Mouse (Mus musculus) small intestine, adult 2 months (tissue): Measurements from ENCODE around the gene Dmc1. TPM values are rescaled to one million over a fixed set of nuclear protein-coding genes. Genes with fewer than 3 reads are reported as not detected.

Experiments
- H3K27ac ChIP-seq: fragments of 200-500 bp; 2 replicates; pipeline ENCODE4 v1.5.1; 2012; ENCODE audit warnings: low read depth, low read length, control low read depth, inconsistent platforms; ENCODE audit not compliant: insufficient read depth
- H3K27me3 ChIP-seq: fragments of 200-500 bp; 2 replicates; pipeline ENCODE4 v1.6.1; 2012; ENCODE audit warnings: mild to moderate bottlenecking, moderate library complexity, low read length, inconsistent platforms; ENCODE audit not compliant: control insufficient read depth, insufficient read depth
- H3K36me3 ChIP-seq: fragments of 200-500 bp; 2 replicates; pipeline ENCODE4 v1.6.1; 2012; ENCODE audit warnings: mild to moderate bottlenecking, low read length, control low read depth, inconsistent platforms; ENCODE audit not compliant: control insufficient read depth, insufficient read depth
- H3K4me1 ChIP-seq: fragments of 200-500 bp; 2 replicates; pipeline ENCODE4 v1.6.1; 2012; ENCODE audit warnings: low read length, inconsistent platforms, mixed read lengths; ENCODE audit not compliant: control insufficient read depth, insufficient read depth, insufficient read length
- H3K4me3 ChIP-seq: fragments of 200-500 bp; 2 replicates; pipeline ENCODE4 v1.5.1; 2012; ENCODE audit warnings: low read depth, mild to moderate bottlenecking, control low read depth, inconsistent platforms, low read length, moderate library complexity
- CTCF ChIP-seq: fragments of 200-500 bp; IDR thresholded peaks from 2 replicates; pipeline ENCODE4 v1.5.1; 2012; ENCODE audit warnings: low read depth, mild to moderate bottlenecking, control low read depth, inconsistent platforms, low read length, moderate library complexity, mixed read lengths; ENCODE audit not compliant: insufficient replicate concordance, insufficient read length; ENCODE audit errors: extremely low read depth
- POLR2A ChIP-seq: fragments of 200-500 bp; IDR thresholded peaks from 2 replicates; pipeline ENCODE4 v1.6.1; 2012; ENCODE audit warnings: low read depth, mild to moderate bottlenecking, control low read depth, inconsistent platforms, low read length, moderate library complexity
- WGBS: fragments of 180-500 bp; shearing (Covaris S2); methylation state at CpG from one replicate; pipeline ENCODE4 v1.1.7; 2018; 5-methylcytosine and 5-hydroxymethylcytosine counted together
- polyA plus RNA-seq: library from polyadenylated mRNA; depleted of rRNA; stranded (reverse); fragments of >200 nt; gene quantifications from 2 replicates; pipeline ENCODE4 v1.2.3, GENCODE M21; 2012; rRNA removed

Gene Dmc1
- polyA plus RNA-seq, 1 experiment: 0.08 TPM

- TF ChIP-seq POLR2A (no peak), CTCF (no peak)
- H3K4me3 ChIP-seq: peak overlapping the region; percentile 49
- H3K27ac ChIP-seq: no peak overlapping the region
- no peaks in the 10 kb centered on the region for H3K36me3 ChIP-seq
- WGBS: 6% methylated on average over 61 of the region's 61 CpGs
- peaks cover 6% of the 10 kb centered on the region; the same call in 1 of the 2 replicates for H3K4me1 ChIP-seq
- peaks cover 48% of the 10 kb centered on the region for H3K27me3 ChIP-seq
Measured at GRCm38 (mm10) chr15:79511553-79512320, 93.2 kb downstream of the Dmc1 start.

Other genes with a start within 250 kb of the Dmc1 start
- 80.3 and 168 TPM in 2 replicates for gene Tmem184b, start 201.5 kb downstream of the Dmc1 start, polyA plus RNA-seq
- gene Csnk1e, start 149.5 kb downstream of the Dmc1 start, polyA plus RNA-seq: 14.7 and 25.9 TPM in 2 replicates
- not detected in 2 replicates for gene Kcnj4, start 99.9 kb downstream of the Dmc1 start, polyA plus RNA-seq
- 9.0 and 10.5 TPM in 2 replicates for gene Kdelr3, start 88.7 kb downstream of the Dmc1 start, polyA plus RNA-seq
- gene Ddx17, start 58.4 kb downstream of the Dmc1 start, polyA plus RNA-seq: 66.0 and 108 TPM in 2 replicates
- gene Fam227a, start 53.8 kb upstream of the Dmc1 start, polyA plus RNA-seq: 0.06 and 0.25 TPM in 2 replicates
- 3.1 and 5.6 TPM in 2 replicates for gene Cby1, start 54.1 kb upstream of the Dmc1 start, polyA plus RNA-seq
- 13.8 and 21.7 TPM in 2 replicates for gene Tomm22, start 65.8 kb upstream of the Dmc1 start, polyA plus RNA-seq
- gene Josd1, start 82.8 kb upstream of the Dmc1 start, polyA plus RNA-seq: 9.5 and 14.2 TPM in 2 replicates
- gene Gtpbp1, start 85.7 kb upstream of the Dmc1 start, polyA plus RNA-seq: 18.6 and 34.9 TPM in 2 replicates
- 12.1 and 18.5 TPM in 2 replicates for gene Sun2, start 137.4 kb upstream of the Dmc1 start, polyA plus RNA-seq
- gene Dnal4, start 172.7 kb upstream of the Dmc1 start, polyA plus RNA-seq: 8.6 and 18.7 TPM in 2 replicates
- gene Nptxr, start 199.7 kb upstream of the Dmc1 start, polyA plus RNA-seq: 1.0 and 1.3 TPM in 2 replicates
- gene Npcd, start 229.1 kb upstream of the Dmc1 start, polyA plus RNA-seq: 0.23 and 0.63 TPM in 2 replicates
- gene Cbx6, start 229.6 kb upstream of the Dmc1 start, polyA plus RNA-seq: 11.1 and 19.9 TPM in 2 replicates